Mouse (Mus musculus): Measurements from ENCODE around the gene Rgs19. TPM values are rescaled to one million over a fixed set of nuclear protein-coding genes. Genes with fewer than 3 reads are reported as not detected.

Rgs19 gene
- polyA plus RNA-seq, 1 experiment from 2014 or later: 67.7 TPM

- H3K4me2 ChIP-seq (replicated peaks; ENCODE audit: low read depth, low read length): no peak overlapping the region
- H3K27ac ChIP-seq (ENCODE audit: low read length): no peak overlapping the region
- H3K36me3 ChIP-seq (ENCODE audit: insufficient read depth, low read length): no peaks in the 10 kb centered on the region
- no peaks in the 10 kb centered on the region for H3K9me3 ChIP-seq (ENCODE audit: low read length)
- H3K9ac ChIP-seq (replicated peaks; ENCODE audit: low read length): no peak overlapping the region
- H3K4me1 ChIP-seq (ENCODE audit: insufficient read depth, low read length): peaks cover 3% of the 10 kb centered on the region; the same call in 1 of the 2 replicates
- H3K27me3 ChIP-seq (ENCODE audit: insufficient read depth, low read length): peaks cover 2% of the 10 kb centered on the region; the same call in 1 of the 2 replicates
- 83% methylated on average over 1 of the region's 1 CpGs for whole genome bisulfite sequencing
- H3K4me3 ChIP-seq (ENCODE audit: low read length): no peak overlapping the region
- no peak for ATAC-seq (ENCODE audit: low FRiP score, low TSS enrichment)
Measured at GRCm38 (mm10) chr2:181713749-181714148, 20.0 kb upstream of the Rgs19 start.

- Histone ChIP-seq H3K9ac (replicated peaks; ENCODE audit: low read length) (no peak overlapping the region), H3K27ac (ENCODE audit: low read length) (no peak overlapping the region), H3K27me3 (ENCODE audit: insufficient read depth, low read length) (no peaks in the 10 kb centered on the region), H3K4me1 (ENCODE audit: insufficient read depth, low read length) (no peaks in the 10 kb centered on the region), H3K4me2 (replicated peaks; ENCODE audit: low read depth, low read length) (no peak overlapping the region), H3K4me3 (ENCODE audit: low read length) (no peak overlapping the region), H3K9me3 (ENCODE audit: low read length) (no peaks in the 10 kb centered on the region), H3K36me3 (ENCODE audit: insufficient read depth, low read length) (no peaks in the 10 kb centered on the region)
- WGBS: 44% methylated on average over 4 of the region's 4 CpGs
- ATAC-seq (ENCODE audit: low FRiP score, low TSS enrichment): no peak
Measured at GRCm38 (mm10) chr2:181706668-181707067, 12.9 kb upstream of the Rgs19 start.

GRCm38 (mm10) chr2:181698241-181698640 lies 4.5 kb upstream of the Rgs19 start, which contains the start of gene Lkaaear1:
TSS of gene Lkaaear1 (minus strand) at chr2:181698442.
- Histone ChIP-seq H3K27ac (ENCODE audit: low read length) (no peak within 1 kb of the TSS), H3K9ac (replicated peaks; ENCODE audit: low read length) (no peak within 1 kb of the TSS), H3K4me1 (ENCODE audit: insufficient read depth, low read length) (peaks cover 5% of the 10 kb centered on the region), H3K27me3 (ENCODE audit: insufficient read depth, low read length) (no peaks in the 10 kb centered on the region), H3K9me3 (ENCODE audit: low read length) (no peaks in the 10 kb centered on the region), H3K36me3 (ENCODE audit: insufficient read depth, low read length) (no peaks in the 10 kb centered on the region), H3K4me2 (replicated peaks; ENCODE audit: low read depth, low read length) (no peak within 1 kb of the TSS), H3K4me3 (ENCODE audit: low read length) (no peak within 1 kb of the TSS)
- WGBS: 49% methylated on average over 5 of the region's 5 CpGs
- ATAC-seq (ENCODE audit: low FRiP score, low TSS enrichment): no peak

- H3K27ac ChIP-seq (ENCODE audit: low read length): no peak overlapping the region
- no peak overlapping the region for H3K4me2 ChIP-seq (replicated peaks; ENCODE audit: low read depth, low read length)
- H3K27me3 ChIP-seq (ENCODE audit: insufficient read depth, low read length): no peaks in the 10 kb centered on the region
- no peaks in the 10 kb centered on the region for H3K9me3 ChIP-seq (ENCODE audit: low read length)
- no peaks in the 10 kb centered on the region for H3K36me3 ChIP-seq (ENCODE audit: insufficient read depth, low read length)
- H3K9ac ChIP-seq (replicated peaks; ENCODE audit: low read length): no peak overlapping the region
- ATAC-seq (ENCODE audit: low FRiP score, low TSS enrichment): no peak
- peaks cover 15% of the 10 kb centered on the region for H3K4me1 ChIP-seq (ENCODE audit: insufficient read depth, low read length)
- no peak overlapping the region for H3K4me3 ChIP-seq (ENCODE audit: low read length)
- WGBS: 74% methylated on average over 33 of the region's 33 CpGs
Measured at GRCm38 (mm10) chr2:181696801-181697420, 3.1 kb upstream of the Rgs19 start.

DNA sequence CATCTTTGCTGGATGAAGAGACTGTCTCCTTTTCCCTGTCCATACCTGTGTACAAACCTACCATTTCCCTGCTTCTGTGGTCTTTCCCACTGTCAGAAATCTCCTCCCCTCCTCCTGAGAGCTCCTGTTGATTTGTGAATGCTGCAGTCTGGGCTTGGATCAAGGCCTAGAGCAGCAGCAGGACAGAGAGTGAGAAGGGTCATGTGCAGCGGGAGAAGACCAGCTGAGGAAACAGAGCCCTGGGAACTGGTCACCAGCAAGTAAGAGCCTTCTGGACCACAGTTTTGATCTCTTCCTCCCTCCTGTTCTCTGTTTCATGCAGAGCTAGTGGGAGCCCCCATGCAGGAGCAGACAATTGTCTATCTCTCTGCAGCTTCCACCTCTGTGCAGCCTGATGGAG lies 2.0 kb upstream of the Rgs19 start:
- Histone ChIP-seq H3K4me3 (ENCODE audit: low read length) (no peak overlapping the region), H3K9ac (replicated peaks; ENCODE audit: low read length) (no peak overlapping the region), H3K9me3 (ENCODE audit: low read length) (no peaks in the 10 kb centered on the region), H3K4me1 (ENCODE audit: insufficient read depth, low read length) (peaks cover 15% of the 10 kb centered on the region), H3K27me3 (ENCODE audit: insufficient read depth, low read length) (no peaks in the 10 kb centered on the region), H3K4me2 (replicated peaks; ENCODE audit: low read depth, low read length) (no peak overlapping the region), H3K27ac (ENCODE audit: low read length) (no peak overlapping the region), H3K36me3 (ENCODE audit: insufficient read depth, low read length) (no peaks in the 10 kb centered on the region)
- no peak for ATAC-seq (ENCODE audit: low FRiP score, low TSS enrichment)
- 68% methylated on average over 1 of the region's 1 CpGs for WGBS

DNA sequence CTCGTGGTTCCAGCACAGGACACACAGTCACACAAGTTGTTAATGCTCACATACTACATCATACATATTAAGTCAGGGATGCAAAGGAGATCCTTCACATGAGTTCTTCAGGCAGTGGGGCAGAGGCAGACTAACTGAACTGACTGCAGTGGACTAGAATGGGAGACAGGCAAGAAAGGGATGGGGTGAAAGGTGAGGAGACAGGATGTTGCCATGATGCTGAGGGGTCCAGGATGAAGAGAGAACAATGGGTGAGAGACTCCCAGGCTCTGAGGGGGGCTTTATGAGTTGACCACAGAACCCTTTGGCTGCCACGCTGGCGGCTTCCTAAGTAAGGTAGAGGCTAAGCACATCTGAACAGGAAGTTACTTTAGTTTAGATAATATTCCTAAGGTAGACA lies 804 bp upstream of the Rgs19 start:
- H3K9ac ChIP-seq (replicated peaks; ENCODE audit: low read length): no peak overlapping the region
- ATAC-seq (ENCODE audit: low FRiP score, low TSS enrichment): no peak
- no peak overlapping the region for H3K27ac ChIP-seq (ENCODE audit: low read length)
- H3K36me3 ChIP-seq (ENCODE audit: insufficient read depth, low read length): 0 out of 2 replicates have a peak, but pooled peaks cover 2% of the 10 kb centered on the region
- H3K4me2 ChIP-seq (replicated peaks; ENCODE audit: low read depth, low read length): no peak overlapping the region
- H3K27me3 ChIP-seq (ENCODE audit: insufficient read depth, low read length): no peaks in the 10 kb centered on the region
- no peak overlapping the region for H3K4me3 ChIP-seq (ENCODE audit: low read length)
- H3K9me3 ChIP-seq (ENCODE audit: low read length): no peaks in the 10 kb centered on the region
- WGBS: 90% methylated on average over 3 of the region's 3 CpGs
- H3K4me1 ChIP-seq (ENCODE audit: insufficient read depth, low read length): peaks cover 15% of the 10 kb centered on the region

GRCm38 (mm10) chr2:181692304-181692703 lies 1.5 kb downstream of the Rgs19 start:
- no peaks in the 10 kb centered on the region for H3K27me3 ChIP-seq (ENCODE audit: insufficient read depth, low read length)
- H3K27ac ChIP-seq (ENCODE audit: low read length): no peak overlapping the region
- no peak overlapping the region for H3K4me3 ChIP-seq (ENCODE audit: low read length)
- WGBS: 95% methylated on average over 3 of the region's 3 CpGs
- peak overlapping the region; percentile 96; the same call in 1 of the 2 replicates for H3K4me2 ChIP-seq (replicated peaks; ENCODE audit: low read depth, low read length)
- H3K36me3 ChIP-seq (ENCODE audit: insufficient read depth, low read length): peaks cover 19% of the 10 kb centered on the region; the same call in 1 of the 2 replicates
- no peaks in the 10 kb centered on the region for H3K9me3 ChIP-seq (ENCODE audit: low read length)
- peak overlapping the region; percentile 81; the same call in 1 of the 2 replicates for H3K9ac ChIP-seq (replicated peaks; ENCODE audit: low read length)
- ATAC-seq (ENCODE audit: low FRiP score, low TSS enrichment): no peak
- peaks cover 15% of the 10 kb centered on the region for H3K4me1 ChIP-seq (ENCODE audit: insufficient read depth, low read length)

DNA sequence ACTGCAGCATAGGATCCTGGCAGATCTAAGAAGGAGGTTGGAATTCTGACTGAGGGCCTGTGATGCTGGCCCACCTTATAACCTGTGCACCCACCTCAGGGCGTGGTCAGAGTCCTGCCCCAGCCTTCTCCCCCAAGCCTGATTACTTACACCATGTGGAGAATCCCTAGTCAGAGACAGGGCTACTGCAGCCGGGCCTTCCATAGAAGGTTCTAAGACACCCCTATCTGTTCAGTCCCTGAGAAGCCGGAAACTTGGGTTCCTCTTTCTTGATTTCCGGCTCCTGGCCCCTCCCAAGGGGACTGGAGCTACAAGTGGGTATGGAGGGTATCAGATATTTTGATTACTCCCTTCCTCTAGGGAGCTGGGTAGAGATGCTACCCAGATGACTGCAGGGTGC lies 2.2 kb downstream of the Rgs19 start:
- no peak overlapping the region for H3K4me2 ChIP-seq (replicated peaks; ENCODE audit: low read depth, low read length)
- H3K9me3 ChIP-seq (ENCODE audit: low read length): no peaks in the 10 kb centered on the region
- no peaks in the 10 kb centered on the region for H3K27me3 ChIP-seq (ENCODE audit: insufficient read depth, low read length)
- peaks cover 15% of the 10 kb centered on the region for H3K4me1 ChIP-seq (ENCODE audit: insufficient read depth, low read length)
- no peak overlapping the region for H3K4me3 ChIP-seq (ENCODE audit: low read length)
- no peak overlapping the region for H3K27ac ChIP-seq (ENCODE audit: low read length)
- H3K36me3 ChIP-seq (ENCODE audit: insufficient read depth, low read length): peaks cover 24% of the 10 kb centered on the region
- 82% methylated on average over 4 of the region's 4 CpGs for WGBS
- no peak for ATAC-seq (ENCODE audit: low FRiP score, low TSS enrichment)
- no peak overlapping the region for H3K9ac ChIP-seq (replicated peaks; ENCODE audit: low read length)

DNA sequence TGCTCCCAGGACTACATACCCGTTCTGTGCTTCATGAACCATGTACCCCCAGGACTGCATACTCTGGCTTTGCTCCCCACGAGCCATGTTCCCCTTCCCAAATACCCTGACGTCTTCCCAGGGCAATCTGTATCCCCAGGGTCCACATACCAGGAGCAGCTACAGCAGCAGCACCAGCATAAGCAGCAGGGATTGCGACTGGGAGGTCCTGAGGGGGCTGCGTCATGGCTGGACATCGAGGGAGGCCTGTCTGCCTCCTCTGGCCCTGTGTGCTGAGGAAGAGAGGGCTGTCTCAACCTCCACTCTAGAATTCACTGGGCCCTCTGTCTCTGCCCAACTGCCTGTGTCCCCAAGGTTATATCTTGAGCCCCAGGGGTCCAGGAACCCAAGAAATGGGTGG lies 2.7 kb downstream of the Rgs19 start:
- H3K9me3 ChIP-seq (ENCODE audit: low read length): no peaks in the 10 kb centered on the region
- peaks cover 15% of the 10 kb centered on the region for H3K4me1 ChIP-seq (ENCODE audit: insufficient read depth, low read length)
- H3K4me3 ChIP-seq (ENCODE audit: low read length): no peak overlapping the region
- ATAC-seq (ENCODE audit: low FRiP score, low TSS enrichment): no peak
- H3K36me3 ChIP-seq (ENCODE audit: insufficient read depth, low read length): peaks cover 27% of the 10 kb centered on the region
- no peaks in the 10 kb centered on the region for H3K27me3 ChIP-seq (ENCODE audit: insufficient read depth, low read length)
- no peak overlapping the region for H3K4me2 ChIP-seq (replicated peaks; ENCODE audit: low read depth, low read length)
- 88% methylated on average over 6 of the region's 6 CpGs for WGBS
- H3K9ac ChIP-seq (replicated peaks; ENCODE audit: low read length): no peak overlapping the region
- H3K27ac ChIP-seq (ENCODE audit: low read length): no peak overlapping the region

- H3K4me2 ChIP-seq (replicated peaks; ENCODE audit: low read depth, low read length): no peak overlapping the region
- no peak overlapping the region for H3K9ac ChIP-seq (replicated peaks; ENCODE audit: low read length)
- peaks cover 15% of the 10 kb centered on the region for H3K4me1 ChIP-seq (ENCODE audit: insufficient read depth, low read length)
- ATAC-seq (ENCODE audit: low FRiP score, low TSS enrichment): no peak
- H3K4me3 ChIP-seq (ENCODE audit: low read length): no peak overlapping the region
- peaks cover 27% of the 10 kb centered on the region for H3K36me3 ChIP-seq (ENCODE audit: insufficient read depth, low read length)
- H3K9me3 ChIP-seq (ENCODE audit: low read length): no peaks in the 10 kb centered on the region
- no peak overlapping the region for H3K27ac ChIP-seq (ENCODE audit: low read length)
- 92% methylated on average over 10 of the region's 10 CpGs for WGBS
- no peaks in the 10 kb centered on the region for H3K27me3 ChIP-seq (ENCODE audit: insufficient read depth, low read length)
Measured at GRCm38 (mm10) chr2:181689466-181690160, 4.2 kb downstream of the Rgs19 start.
